Mouse (Mus musculus) common myeloid progenitor, adult 5-6 weeks (primary cell): Measurements from ENCODE around the gene Rbm14. TPM values are rescaled to one million over a fixed set of nuclear protein-coding genes. Genes with fewer than 3 reads are reported as not detected.
"Not testable (repeated sequence)": the region's sequence is repeated elsewhere in the genome, so short reads cannot be mapped to it uniquely, and the experiment has no call there.

ENCODE experiments used
- ATAC-seq: replicated peaks from 2 replicates; pipeline ENCODE4 v1.8.0; 2016; ENCODE audit warnings: low read depth, mild to moderate bottlenecking, moderate TSS enrichment, inconsistent platforms; ENCODE audit not compliant: poor library complexity, severe bottlenecking
- total RNA-seq: library from RNA; stranded (forward); fragments of 200-1000, 187-1606 nt; gene quantifications from 2 replicates; pipeline ENCODE4 v1.2.3, GENCODE M21; 2017

Gene Rbm14
- total RNA-seq, 1 experiment from 2014 or later = 28.6 TPM

- ATAC-seq = no peak
Observed at GRCm38 (mm10) chr19:4817182-4817835, 5.9 kb upstream of the Rbm14 start.

GRCm38 (mm10) chr19:4813015-4813414 is 1.6 kb upstream of the Rbm14 start:
- ATAC-seq = no peak

GRCm38 (mm10) chr19:4812334-4812949 is 1.0 kb upstream of the Rbm14 start:
- not testable (repeated sequence) for ATAC-seq

DNA sequence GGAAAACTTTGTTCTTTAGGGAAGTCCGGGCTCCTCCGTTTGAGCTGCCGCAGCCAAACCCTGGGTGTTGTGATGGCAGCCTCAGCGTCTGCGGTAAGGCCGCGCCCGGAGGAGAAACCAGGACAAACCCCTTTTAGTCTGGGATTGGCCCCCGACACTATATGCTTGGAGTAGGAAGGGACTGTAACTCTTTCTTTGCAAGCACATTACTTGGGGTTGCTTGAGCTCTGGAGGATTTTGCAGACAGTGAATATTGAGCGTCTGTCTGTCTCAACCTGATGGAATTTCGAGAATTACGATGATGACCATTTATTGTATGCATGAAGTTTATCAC is 442 bp upstream of the Rbm14 start:
- no peak for ATAC-seq

GRCm38 (mm10) chr19:4810746-4811062 is 730 bp downstream of the Rbm14 start:
- ATAC-seq = no peak

DNA sequence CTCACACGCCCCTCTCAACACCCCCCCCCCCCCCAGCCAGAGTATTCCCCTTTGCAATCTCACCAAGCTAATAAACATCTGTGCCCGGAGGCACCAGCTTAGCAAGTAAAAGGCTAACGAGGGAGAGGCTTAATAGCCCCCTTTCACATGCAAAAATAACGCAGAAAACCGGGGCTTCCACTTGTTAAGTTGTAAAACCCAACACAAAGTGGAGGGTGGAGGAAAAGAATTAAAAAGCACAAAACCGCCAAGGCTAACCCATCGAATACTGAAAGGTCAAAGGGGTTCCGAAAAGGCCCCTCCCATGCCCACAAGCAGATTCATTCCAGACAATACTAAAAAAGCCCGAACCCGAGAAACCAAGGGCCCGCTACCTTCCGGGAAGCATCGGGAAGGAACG is 1.1 kb downstream of the Rbm14 start:
- no peak for ATAC-seq

DNA sequence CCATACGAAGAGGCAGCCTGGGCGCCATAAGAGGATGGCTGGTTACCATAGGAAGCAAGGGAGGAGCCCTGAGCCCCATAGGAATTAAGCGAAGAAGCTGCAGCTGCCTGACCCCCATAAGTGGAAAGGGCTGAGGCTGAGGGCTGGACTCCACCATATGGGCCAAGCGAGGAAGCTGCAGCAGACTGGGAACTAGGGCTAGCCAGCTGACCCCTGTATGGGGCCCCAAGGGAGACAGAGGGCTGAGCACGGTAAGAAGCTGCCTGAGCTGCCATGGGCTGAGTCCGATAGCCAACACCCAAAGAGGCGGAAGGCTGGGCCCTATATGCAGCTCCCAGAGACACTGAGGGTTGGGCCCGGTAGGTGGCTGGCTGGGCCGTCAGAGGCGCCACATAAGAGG is 8.2 kb downstream of the Rbm14 start:
- ATAC-seq = no peak

GRCm38 (mm10) chr19:4802691-4803091 is 8.7 kb downstream of the Rbm14 start:
- ATAC-seq = no peak

GRCm38 (mm10) chr19:4799083-4799482 is 12.4 kb downstream of the Rbm14 start:
- ATAC-seq = no peak

DNA sequence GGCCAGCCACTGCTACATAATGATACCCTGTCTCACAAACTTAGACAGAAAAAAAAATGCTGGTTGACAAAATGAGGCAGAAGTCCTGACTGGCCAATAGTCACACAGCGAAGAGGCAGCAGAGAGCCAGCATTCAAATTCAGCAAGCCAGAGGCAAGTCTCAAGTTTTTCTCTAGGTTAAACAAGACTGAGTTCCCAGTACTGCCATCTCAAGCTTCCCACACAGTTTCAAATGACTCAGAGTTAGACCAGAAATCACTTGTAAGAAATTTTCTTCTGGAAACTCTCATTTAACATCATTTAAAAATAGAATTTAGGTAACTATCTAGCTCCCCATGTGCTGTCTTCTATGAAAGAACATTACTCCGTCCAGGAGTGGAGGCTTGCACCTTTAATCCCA is 13.6 kb downstream of the Rbm14 start:
- no peak for ATAC-seq

DNA sequence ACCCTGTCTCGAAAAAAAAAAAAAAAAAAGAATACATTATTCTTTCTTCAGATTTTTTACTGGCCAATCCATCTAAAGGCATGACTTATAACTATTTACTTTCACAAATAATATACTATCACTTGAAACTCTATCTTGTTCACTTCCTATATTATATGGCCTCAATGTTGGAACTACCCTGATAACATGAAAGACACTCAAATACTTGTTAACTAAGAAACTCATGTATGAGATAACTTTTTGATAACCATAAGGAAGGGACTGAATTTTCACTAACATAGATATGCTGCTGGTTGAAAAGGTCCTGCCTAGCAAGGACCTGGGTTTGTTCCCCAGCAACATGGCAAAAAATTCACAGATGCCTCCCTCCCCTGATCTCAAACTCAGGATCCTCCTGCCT is 15.5 kb downstream of the Rbm14 start:
- ATAC-seq = no peak

DNA sequence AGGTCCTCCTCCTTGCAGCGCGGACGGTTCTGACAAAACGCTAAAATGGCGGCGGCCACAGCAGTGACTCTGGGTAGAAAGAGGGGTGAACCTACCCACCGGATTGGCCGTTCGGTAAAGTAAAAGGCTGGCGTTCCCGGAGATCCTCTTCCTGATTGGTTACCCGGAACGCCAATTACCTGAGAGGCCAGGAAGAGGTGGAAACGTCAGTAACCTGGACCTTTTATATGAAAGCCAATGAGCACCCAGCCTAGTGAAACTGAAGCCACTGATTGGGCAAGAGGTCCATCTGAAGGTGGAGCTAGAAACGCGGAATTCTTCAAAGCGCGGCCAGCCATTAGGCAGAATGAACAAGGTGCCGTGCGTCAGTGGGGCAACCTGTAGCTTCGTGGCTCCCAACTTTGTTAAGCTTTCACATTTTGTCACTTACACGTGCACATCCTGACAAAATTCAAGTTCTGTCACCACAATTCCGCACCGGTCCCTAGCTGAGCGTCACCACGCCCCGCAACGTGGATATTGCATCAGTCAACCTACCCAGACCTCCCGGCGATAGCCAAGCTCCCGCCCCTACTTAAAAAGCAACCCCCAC is 17.5 kb downstream of the Rbm14 start, which contains the start of gene Rbm4:
TSS of gene Rbm4 (minus strand) at position 71 of the 592 bp plus-strand sequence.
- peak; percentile 98 for ATAC-seq

DNA sequence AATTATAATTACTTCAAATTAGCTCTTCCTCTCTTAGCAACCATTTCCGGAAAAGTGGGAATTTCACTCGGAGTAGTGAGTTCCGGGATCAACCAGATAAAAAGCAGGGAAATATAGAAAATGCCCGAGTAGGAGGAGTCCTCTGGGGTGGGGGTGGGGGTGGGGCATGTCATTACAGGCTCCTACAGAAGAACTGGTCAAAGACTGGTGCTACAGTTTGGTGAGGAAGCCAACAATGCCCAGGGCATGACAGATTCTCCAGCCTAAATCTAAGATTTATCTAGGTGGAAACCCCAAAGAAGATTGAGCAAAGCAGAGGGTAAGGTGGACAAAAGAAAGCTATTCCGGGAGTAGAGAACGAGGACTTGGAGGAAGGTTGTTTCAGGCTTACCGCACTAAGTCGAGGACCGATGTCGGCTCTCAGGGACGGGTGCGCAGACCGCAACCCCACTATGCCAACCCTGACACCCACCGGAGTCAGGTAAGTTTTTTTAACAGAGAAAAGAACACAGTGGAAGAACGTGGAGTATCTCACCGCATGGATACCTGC is 18.1 kb downstream of the Rbm14 start:
- ATAC-seq = peak; percentile 14; the same call in 1 of the 2 replicates

GRCm38 (mm10) chr19:4786313-4786712 is 25.1 kb downstream of the Rbm14 start:
- no peak for ATAC-seq

DNA sequence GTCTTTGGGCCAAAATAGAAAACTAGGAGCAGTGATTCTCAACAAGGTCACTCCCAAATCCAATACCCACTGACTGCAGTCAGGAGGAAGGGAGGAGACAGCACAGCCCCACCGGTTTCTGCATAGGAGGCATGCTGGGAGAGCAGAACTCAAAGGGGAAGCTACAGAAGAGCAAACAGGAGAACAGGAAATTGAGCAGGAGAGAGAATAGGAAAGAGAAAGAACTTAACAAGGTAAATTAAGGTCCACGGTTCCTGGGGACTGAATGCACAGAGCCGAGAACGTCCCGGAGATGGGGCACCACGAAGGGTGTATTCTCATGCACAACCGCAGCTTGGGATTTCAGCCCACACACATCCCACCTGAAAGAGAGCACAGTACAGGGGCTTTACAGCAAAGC is 26.2 kb downstream of the Rbm14 start:
- ATAC-seq = no peak

- no peak for ATAC-seq
Observed at GRCm38 (mm10) chr19:4782891-4783290, 28.5 kb downstream of the Rbm14 start.

GRCm38 (mm10) chr19:4772785-4773184 is 38.6 kb downstream of the Rbm14 start:
- ATAC-seq = no peak

DNA sequence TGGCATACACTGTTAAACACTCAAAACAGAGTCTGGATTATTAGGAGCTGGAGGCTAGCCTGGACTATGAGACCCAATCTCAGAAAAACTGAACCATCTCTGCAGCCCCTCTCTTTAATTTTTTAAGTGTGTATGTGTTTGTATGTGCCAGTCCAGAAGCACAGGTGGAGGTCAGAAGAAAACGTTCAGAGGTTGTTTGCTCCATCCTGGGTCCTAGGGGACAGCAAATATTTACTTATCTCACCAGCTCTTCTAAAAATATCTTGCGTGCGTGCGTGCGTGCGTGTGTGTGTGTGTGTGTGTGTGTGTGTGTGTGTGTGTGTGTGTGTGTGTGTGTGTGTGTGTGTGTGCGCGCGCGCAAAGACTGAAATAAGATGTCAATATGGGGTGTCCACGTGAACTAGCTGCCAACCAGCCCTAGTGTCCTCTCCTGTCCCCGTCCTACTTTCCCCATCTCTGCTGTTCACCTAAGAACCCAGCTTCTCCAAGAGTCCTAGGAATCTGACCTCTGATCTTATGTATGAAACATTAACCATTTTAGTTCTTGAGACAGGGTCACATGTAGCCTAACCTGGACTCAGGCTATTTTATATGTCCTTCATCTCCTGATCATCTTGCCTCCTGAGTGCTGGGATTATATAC is 43.8 kb downstream of the Rbm14 start:
- no peak for ATAC-seq

GRCm38 (mm10) chr19:4762876-4763275 is 48.6 kb downstream of the Rbm14 start:
- ATAC-seq = no peak

- ATAC-seq = not testable (repeated sequence)
Observed at GRCm38 (mm10) chr19:4760544-4760943, 50.9 kb downstream of the Rbm14 start.

DNA sequence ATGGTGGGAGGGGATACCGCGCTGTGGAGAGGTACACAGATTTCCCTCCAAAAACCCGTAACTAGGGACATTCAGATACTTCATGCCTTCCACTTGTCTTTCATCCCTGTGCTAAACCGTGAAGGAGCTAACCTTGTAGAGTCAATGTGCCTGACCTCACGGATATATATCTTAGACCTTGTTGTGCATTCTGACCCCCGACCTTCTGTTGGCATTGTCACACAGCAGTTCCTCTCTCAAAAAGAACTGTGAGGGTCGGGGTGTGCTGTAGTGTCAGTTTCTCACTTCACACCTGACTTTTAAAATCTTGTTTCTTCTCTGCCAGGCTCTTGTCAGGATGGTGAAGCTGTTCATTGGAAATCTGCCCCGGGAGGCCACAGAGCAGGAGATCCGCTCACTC is 54.5 kb downstream of the Rbm14 start:
- ATAC-seq = no peak
